Mouse (Mus musculus) frontal cortex, adult 2 months (tissue): ENCODE data around the gene Inpp4a. TPM values are rescaled to one million over a fixed set of nuclear protein-coding genes. Genes with fewer than 3 reads are reported as not detected.

Source experiments
- DNase-seq, 2 experiments: peaks; one replicate each; pipeline ENCODE4 v3.0.0; 2022; ENCODE audit warnings: low spot score in 1 of 2; ENCODE audit errors: extremely low spot score in 1 of 2
- polyA plus RNA-seq: library from polyadenylated mRNA; depleted of rRNA; stranded (reverse); fragments of >200 nt; gene quantifications from 2 replicates; pipeline ENCODE4 v1.2.3, GENCODE M21; 2012

Inpp4a gene
- polyA plus RNA-seq, 1 experiment: 89.0 TPM

- no peak for DNase-seq
These were observed 18.9 kb downstream of the Inpp4a start for GRCm38 (mm10) chr1:37318558-37318957.

GRCm38 (mm10) chr1:37322690-37323089, 23.0 kb downstream of the Inpp4a start:
- no peak for DNase-seq

DNA sequence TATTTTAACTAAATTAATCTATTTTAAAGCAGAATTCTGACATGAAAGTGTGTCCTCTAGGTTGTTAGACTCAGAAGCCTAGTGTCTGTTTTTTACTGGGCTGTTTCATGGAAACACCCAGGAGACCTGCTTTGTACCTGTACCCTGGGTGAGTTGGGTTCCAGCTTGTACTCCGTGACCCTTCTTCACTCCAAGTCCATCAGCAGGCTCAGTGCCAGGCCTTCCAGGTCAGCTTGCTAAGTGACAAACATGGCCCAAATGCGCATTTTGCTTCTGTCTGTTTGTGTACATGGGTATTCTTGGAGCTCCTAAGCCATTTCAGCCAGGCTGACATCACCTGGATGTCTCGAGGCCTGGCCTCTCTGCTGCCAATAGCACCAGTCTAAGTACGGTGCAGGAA, 23.5 kb downstream of the Inpp4a start:
- no peak for DNase-seq

DNA sequence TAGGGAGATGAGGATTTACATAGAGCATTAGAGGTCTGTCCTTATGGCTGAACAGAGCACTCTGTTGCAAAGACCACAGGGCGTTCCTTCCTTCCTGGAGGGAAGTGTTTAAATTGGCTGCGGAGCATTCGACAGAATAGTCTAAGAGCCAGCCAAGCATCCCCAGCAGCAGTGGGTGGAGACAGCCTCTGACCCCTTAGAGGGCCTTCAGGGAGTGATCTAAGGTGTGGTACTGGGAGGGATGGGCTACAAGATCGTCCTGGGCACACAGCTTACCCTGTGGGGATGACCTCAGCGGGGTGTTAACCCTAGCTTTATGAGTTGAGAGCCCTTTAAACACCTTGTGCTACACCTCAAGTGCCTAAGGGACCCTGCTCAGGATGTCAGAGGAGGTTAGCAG, 24.9 kb downstream of the Inpp4a start:
- no peak for DNase-seq

DNA sequence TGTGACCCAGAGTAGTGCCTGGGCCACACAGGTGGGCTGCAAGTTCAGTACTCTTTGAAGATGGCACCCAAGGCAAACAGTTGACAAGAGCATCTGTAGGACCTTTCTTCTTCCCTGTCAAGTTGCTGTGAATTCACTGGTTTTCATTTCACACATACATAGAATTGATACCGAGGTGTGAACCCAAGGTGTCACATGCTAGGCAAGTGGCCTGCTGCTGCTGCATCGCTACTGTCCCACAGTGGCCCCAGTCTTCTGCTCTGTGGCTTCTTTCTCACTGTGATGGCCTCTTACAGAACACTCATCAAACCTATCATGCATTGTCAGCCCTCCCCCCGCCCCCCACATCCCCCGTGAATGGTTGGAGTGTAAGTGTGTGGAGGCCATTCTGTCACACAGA, 27.6 kb downstream of the Inpp4a start:
- DNase-seq: no peak

DNA sequence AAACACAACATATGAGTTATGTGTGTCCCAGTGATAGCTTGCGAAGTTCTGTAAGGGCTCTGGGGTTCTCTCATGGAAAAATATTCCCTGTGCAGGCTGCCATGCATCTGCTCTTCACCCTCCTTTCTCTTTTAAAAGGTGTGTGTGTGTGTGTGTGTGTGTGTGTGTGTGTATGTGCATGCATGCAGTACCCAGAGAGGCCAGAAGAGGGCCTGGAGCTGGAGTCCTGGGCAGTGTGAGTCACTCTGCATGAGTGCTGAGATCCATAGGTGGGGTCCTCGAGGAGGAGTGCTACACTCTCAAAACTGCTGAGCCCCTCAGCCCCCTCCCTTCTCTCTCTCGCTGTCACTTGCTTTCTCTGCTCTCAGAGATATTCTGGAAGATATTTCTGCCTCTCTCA, 29.5 kb downstream of the Inpp4a start:
- DNase-seq: no peak

DNA sequence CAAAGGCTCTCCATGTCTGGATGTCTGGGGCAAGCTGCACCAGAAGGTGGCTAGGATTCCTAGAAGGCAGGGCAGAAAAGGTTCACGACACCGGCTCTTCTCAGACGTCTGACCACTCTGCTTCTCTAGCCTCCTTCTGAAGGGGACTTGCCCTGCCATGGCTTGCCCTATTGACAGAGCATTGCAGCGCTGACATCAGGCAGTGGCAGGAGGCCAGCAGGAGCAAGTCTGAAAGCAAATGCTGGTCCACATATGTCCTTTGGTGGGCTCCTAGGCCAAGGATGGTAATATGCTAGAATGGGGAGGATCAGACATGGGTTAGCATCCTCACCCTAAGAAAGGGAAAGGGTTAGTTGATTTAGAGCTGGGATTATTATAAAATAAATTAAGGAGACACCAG, 30.2 kb downstream of the Inpp4a start:
- DNase-seq: no peak

DNA sequence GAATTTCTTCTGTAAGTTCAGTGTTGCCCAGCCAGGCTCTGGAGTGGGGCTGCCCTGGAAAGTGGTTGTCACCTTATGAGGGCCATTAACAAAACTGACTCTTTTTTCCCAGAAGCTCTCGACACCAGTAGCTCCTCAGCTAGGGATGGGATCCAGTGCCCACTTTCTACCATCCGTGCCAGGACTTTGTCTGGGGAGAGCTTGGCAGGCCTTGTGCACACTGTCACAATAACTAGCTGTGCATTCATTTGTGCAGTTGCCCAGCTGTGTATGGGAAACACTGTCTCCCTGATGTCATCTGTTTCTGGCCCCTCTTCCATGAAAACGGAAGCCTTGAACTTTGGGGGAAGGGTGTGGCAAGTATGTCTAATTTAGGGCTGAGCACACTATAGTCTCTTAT, 33.1 kb downstream of the Inpp4a start:
- DNase-seq: no peak

GRCm38 (mm10) chr1:37333741-37334440, 34.2 kb downstream of the Inpp4a start:
- no peak for DNase-seq

- DNase-seq: no peak
These were observed 36.4 kb downstream of the Inpp4a start for GRCm38 (mm10) chr1:37336022-37336421.

- DNase-seq: no peak
These were observed 37.1 kb downstream of the Inpp4a start for GRCm38 (mm10) chr1:37336794-37337193.

GRCm38 (mm10) chr1:37337273-37337672, 37.6 kb downstream of the Inpp4a start:
- no peak for DNase-seq

DNA sequence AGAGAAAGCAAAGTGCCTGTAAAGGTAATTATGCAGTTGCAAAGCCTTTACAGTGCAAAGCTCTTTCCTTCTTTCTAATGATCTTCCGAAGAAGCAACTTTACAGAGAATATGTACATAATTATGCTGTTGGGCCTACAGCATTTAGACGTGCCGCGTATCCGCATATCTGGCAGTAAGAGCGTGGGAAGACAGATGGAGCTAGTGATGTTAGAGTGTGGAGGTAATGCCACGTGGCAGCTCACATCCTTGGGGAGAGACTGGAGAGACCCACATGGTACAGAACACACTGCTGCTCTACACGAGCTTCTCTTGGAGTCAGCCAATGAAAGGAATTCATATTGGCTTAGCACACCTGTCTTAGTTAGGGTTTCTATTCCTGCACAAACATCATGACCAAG, 39.5 kb downstream of the Inpp4a start:
- peak; percentile 47 to 58 for DNase-seq

- DNase-seq: no peak
These were observed 41.7 kb downstream of the Inpp4a start for GRCm38 (mm10) chr1:37341347-37341746.

DNA sequence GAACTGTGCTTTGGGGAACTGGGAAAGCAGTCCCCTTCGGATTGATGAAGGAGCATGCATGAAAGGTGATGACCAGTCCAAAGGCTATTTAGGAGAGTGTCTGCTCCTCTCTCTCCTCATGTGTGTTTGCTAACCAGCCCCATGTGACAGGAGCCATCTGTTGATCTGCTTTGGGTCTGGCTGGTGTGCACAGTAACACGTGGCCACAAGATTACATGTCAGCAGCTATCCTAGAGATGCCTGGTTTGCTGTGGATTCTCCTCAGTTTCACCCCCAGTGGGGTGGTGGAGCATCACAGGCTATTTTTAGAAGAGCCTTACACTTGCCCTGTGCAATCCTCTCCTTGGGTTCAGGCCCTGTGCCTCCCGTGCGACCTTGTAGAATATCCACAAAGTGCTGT, 42.2 kb downstream of the Inpp4a start:
- DNase-seq: no peak

GRCm38 (mm10) chr1:37342524-37342923, 42.9 kb downstream of the Inpp4a start:
- DNase-seq: no peak

- no peak for DNase-seq
These were observed 43.6 kb downstream of the Inpp4a start for GRCm38 (mm10) chr1:37343265-37343664.

GRCm38 (mm10) chr1:37344223-37344916, 44.7 kb downstream of the Inpp4a start:
- DNase-seq: no peak

DNA sequence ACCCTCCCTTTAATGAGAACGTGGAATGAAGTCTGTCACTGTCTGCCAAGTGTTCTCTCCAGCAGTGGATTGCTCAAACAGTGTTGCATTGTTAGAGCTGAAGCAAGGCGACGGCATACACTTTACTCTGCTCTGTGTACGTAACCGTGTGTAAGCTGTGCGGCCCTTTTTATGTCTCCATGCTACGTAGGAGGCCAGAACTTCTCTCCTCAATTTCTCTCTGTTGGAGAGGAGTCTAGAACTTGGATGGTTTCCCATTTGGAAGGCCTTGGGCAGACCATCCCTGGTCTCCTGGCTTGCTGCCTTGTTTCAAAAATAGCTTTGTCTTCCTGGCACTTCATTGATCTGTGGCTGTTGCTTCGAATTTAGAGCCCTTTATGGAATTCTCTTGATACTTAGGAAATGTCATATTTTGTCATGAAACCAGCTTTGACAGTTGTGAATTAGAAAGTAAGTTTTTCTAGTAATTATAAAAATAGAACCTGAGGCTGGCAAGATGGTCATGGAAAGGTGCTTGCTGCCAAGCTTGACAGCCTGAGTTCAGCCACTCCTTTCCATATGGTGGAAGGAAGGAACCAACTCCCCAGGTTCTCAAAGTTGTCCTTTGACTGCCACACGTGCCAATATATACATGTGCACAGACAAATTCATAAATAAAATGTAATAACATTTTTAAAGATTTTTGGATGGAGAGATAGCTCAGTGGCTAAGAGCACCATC, 47.9 kb downstream of the Inpp4a start:
- peak in 1 of 2 experiments; percentile 66 for DNase-seq

- peak; percentile 70 to 78 for DNase-seq
These were observed 51.4 kb downstream of the Inpp4a start for GRCm38 (mm10) chr1:37350886-37351651.

GRCm38 (mm10) chr1:37351961-37352360, 52.3 kb downstream of the Inpp4a start:
- DNase-seq: peak; percentile 47 to 53
